Mouse (Mus musculus): ENCODE measurements around the gene Gpat3. TPM values are rescaled to one million over a fixed set of nuclear protein-coding genes. Genes with fewer than 3 reads are reported as not detected.

The Gpat3 gene
- total RNA-seq, 2 experiments from 2014 or later = 3.9 to 5.0 TPM

GRCm38 (mm10) chr5:100863091-100863490, 17.6 kb downstream of the Gpat3 start:
- intact Hi-C loops (cut with DNase I) = no loop called here

DNA sequence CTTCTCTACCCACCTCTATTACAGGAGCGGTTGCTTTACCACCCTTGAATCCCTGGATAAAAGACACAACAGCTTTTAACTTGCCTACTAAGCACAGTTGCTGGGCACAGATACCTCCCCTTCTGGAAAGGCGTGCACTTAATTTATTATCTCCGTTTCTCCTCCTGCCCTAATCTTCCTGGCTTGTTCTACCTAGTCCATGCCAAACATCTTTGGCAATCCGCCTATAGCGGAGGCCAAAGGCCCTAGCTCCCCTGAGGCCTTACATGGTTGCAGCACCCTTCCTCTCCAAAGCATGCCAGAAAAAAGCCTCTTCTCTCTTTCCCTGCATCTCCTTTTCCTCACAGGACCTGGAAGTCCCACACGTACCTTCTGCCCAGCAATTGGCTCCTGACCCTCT, 18.9 kb downstream of the Gpat3 start:
- intact Hi-C loops (cut with DNase I) = no loop called here
- Histone ChIP-seq H3K4me3 (no peak overlapping the region), H3K27ac (no peak overlapping the region)
- DNase-seq (ENCODE audit: extremely low spot score in 1 of 2, low spot score in 2 of 2) = no peak
- no peak for TF ChIP-seq CTCF (IDR thresholded peaks at IDR 0.05)

More at GRCm38 (mm10) chr5:100863091-100863490, 17.6 kb downstream of the Gpat3 start:
- Histone ChIP-seq H3K4me3 (no peak overlapping the region), H3K27ac (no peak overlapping the region)
- no peak for DNase-seq (ENCODE audit: extremely low spot score in 1 of 2, low spot score in 2 of 2)
- TF ChIP-seq CTCF (IDR thresholded peaks at IDR 0.05) = no peak

GRCm38 (mm10) chr5:100866183-100866582, 20.7 kb downstream of the Gpat3 start:
- Histone ChIP-seq H3K4me3 (no peak overlapping the region), H3K27ac (no peak overlapping the region)
- TF ChIP-seq CTCF (IDR thresholded peaks at IDR 0.05) = no peak
- intact Hi-C loops (cut with DNase I) = no loop called here
- no peak for DNase-seq (ENCODE audit: extremely low spot score in 1 of 2, low spot score in 2 of 2)

GRCm38 (mm10) chr5:100869197-100869895, 23.8 kb downstream of the Gpat3 start:
- intact Hi-C loops (cut with DNase I) = no loop called here
- no peak for DNase-seq (ENCODE audit: extremely low spot score in 1 of 2, low spot score in 2 of 2)
- Histone ChIP-seq H3K4me3 (no peak overlapping the region), H3K27ac (no peak overlapping the region)
- no peak for TF ChIP-seq CTCF (IDR thresholded peaks at IDR 0.05)

GRCm38 (mm10) chr5:100871987-100872386, 26.5 kb downstream of the Gpat3 start:
- H3K27ac ChIP-seq = no peak overlapping the region
- no peak overlapping the region for H3K4me3 ChIP-seq
- intact Hi-C loops (cut with DNase I) = no loop called here
- TF ChIP-seq CTCF (IDR thresholded peaks at IDR 0.05) = no peak; the same call in 1 of the 2 replicates
- no peak for DNase-seq (ENCODE audit: extremely low spot score in 1 of 2, low spot score in 2 of 2)

DNA sequence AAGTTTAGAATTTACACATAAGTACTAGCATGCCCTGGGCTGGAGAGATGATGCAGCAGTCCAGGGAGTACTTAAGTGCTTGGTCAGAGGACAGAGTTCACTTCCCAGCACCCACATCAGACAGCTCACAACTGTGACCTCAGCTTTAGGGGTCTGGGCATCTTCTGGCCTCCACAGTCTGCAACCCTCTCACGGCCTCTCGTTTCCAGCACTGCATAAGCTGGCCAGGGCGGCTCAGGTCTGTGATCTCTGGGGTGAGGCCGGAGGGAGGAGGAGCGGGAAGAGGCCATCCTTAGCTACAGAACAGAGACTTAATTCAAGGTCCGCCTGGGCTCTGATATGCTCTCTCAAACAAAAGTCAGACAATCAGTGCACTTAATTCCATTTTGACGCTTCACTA, 29.2 kb downstream of the Gpat3 start:
- intact Hi-C loops (cut with DNase I) = no loop called here
- Histone ChIP-seq H3K27ac (no peak overlapping the region), H3K4me3 (no peak overlapping the region)
- no peak for TF ChIP-seq CTCF (IDR thresholded peaks at IDR 0.05)
- DNase-seq (ENCODE audit: extremely low spot score in 1 of 2, low spot score in 2 of 2) = no peak

DNA sequence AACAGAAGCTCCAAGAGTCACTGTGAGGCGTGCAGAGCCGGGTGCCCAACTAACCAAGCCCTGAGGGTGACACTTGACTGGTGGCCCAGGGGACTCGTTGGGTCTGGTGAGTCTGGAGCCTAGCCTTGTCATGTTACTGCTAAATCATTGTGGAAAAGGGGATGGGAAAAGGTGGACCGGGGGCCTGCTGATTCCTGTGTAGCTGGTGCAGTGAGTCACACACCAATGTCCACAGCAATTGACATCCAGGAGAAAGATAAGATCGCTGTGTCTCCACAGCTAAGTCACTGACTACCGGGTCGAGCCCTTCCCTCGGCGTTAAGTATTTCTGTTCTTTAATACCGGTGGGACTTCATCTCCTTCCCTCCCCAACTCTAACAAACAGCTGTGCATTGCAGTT, 29.7 kb downstream of the Gpat3 start:
- Histone ChIP-seq H3K27ac (no peak overlapping the region), H3K4me3 (no peak overlapping the region)
- intact Hi-C loops (cut with DNase I) = no loop called here
- no peak for TF ChIP-seq CTCF (IDR thresholded peaks at IDR 0.05)
- DNase-seq (ENCODE audit: extremely low spot score in 1 of 2, low spot score in 2 of 2) = no peak

GRCm38 (mm10) chr5:100877021-100877420, 31.5 kb downstream of the Gpat3 start:
- no peak for DNase-seq (ENCODE audit: extremely low spot score in 1 of 2, low spot score in 2 of 2)
- intact Hi-C loops (cut with DNase I) = no loop called here
- no peak overlapping the region for H3K4me3 ChIP-seq
- TF ChIP-seq CTCF (IDR thresholded peaks at IDR 0.05) = no peak
- H3K27ac ChIP-seq = no peak overlapping the region

DNA sequence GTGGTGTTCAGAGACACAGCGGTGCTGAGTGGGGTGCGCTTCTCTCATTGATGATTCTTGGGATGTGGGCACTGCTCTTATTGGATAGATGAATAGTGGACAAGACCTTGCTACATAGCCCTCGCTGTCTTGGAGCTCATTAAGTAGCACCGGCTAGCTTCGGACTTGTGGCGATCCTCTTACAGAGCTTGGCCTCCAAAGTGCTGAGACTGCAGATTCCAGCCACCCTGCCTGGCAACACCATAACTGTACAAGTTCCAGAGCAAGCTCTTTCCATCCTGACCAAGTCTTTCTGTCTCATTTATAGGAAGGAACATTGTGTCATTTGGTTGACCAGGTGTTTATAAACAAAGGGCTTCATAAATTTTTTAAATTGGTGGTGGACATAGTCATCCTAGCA, 39.7 kb downstream of the Gpat3 start:
- TF ChIP-seq CTCF (IDR thresholded peaks at IDR 0.05) = no peak
- H3K27ac ChIP-seq = no peak overlapping the region
- DNase-seq (ENCODE audit: extremely low spot score in 1 of 2, low spot score in 2 of 2) = no peak
- intact Hi-C loops (cut with DNase I) = no loop called here
- H3K4me3 ChIP-seq = no peak overlapping the region

DNA sequence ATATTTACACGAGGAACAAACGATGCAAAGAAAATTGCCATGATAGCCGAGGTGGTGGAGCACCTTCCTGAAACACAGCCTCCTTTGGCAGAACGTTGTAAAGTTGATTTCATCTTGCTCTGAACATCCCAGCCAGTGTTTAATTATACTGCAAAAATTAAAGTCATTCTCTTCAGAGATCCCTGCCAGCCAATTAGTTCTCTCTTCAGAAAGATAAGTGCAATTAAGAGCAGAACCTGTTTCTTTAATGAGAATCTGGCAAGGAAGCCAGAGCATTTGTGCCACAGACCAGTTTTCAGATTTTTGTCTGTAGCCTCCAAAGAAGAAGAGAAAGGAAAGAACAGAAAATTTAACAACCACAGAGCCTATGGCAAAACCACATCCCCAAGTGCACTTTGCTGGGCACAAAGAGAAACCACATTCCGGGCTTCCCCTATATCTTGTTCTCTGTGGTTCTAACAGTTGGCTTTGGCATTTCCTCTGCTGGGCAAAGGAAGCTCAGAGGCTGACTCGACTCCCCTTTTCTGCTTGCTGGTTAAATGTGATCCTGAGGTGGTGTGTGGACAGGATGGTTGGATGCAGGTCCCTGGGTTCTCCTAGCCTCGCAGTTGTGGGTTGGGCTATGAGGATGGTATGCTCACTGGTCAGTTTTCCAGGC, 40.9 kb downstream of the Gpat3 start:
- Histone ChIP-seq H3K27ac (no peak overlapping the region), H3K4me3 (no peak overlapping the region)
- no peak for DNase-seq (ENCODE audit: extremely low spot score in 1 of 2, low spot score in 2 of 2)
- TF ChIP-seq CTCF (IDR thresholded peaks at IDR 0.05) = no peak
- intact Hi-C loops (cut with DNase I) = no loop called here

DNA sequence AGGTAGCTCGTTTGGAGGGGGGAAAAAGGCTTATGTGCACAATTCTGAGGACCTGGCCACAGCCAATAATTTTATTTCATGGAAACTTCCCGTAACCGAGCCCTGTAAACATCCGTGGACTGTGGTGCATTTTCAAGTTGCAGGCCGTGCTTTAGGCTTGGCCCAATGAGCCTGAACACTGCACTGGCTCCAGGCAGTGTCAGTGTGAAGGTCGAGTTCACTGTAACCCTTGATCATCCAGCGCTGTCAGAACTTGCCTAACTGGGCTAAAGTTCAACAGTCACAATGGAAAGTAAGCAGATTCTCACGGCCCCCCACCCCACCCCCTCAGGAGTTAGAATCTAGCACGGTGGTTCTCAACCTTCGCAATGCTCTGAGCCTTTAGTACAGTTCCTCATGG, 50.7 kb downstream of the Gpat3 start:
- H3K4me3 ChIP-seq = no peak overlapping the region
- DNase-seq (ENCODE audit: extremely low spot score in 1 of 2, low spot score in 2 of 2) = no peak
- H3K27ac ChIP-seq = no peak overlapping the region
- intact Hi-C loops (cut with DNase I) = no loop called here
- TF ChIP-seq CTCF (IDR thresholded peaks at IDR 0.05) = no peak

DNA sequence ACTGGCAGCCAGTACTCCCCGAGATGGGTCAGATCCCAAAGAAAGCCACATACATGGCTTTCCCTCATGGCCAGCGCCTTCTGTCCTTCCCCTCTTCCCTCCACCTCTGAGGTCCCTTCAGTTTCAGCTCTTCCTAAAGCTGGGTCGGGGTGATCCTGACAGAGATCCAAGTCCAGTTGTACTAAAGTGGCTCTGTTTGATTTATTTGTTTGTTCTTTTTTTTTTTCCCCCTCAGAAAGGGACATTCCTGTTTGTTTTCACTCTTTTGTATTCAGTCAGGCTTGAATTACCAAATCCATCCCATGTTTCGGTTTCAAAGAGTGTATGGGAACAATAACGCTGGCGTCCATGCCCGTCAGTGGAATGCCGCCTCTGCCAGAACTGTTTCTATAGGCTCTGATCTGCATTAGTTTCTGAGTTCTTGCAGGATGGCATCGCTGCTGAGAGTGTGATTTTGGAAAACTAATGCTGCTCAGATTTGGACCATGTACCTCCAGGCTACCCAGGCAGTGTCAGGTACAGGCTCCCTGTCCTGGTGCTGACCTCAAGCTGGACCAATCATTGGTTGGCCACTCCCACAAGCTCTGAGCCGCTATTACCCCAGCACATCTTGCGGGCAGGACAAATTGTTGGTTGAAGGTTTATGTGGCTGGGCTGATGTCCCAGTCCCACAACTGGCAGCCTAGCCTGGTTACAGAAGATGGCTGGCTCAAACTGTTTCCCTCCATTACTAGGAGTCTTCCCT, 54.4 kb downstream of the Gpat3 start:
- DNase-seq (ENCODE audit: extremely low spot score in 1 of 2, low spot score in 2 of 2) = no peak
- H3K4me3 ChIP-seq = no peak overlapping the region
- H3K27ac ChIP-seq = no peak overlapping the region
- intact Hi-C loops (cut with DNase I) = no loop called here
- TF ChIP-seq CTCF (IDR thresholded peaks at IDR 0.05) = no peak
